Mouse (Mus musculus) neural tube, embryonic 12.5 days (tissue): ENCODE results near the gene Rrn3. TPM values are rescaled to one million over a fixed set of nuclear protein-coding genes. Genes with fewer than 3 reads are reported as not detected.

Experiments used
- ATAC-seq: fragments of 200-750 bp; cut with Nextera tagmentation; 2 replicates; pipeline ENCODE4 v1.8.0; 2017; ENCODE audit warnings: low read depth, mild to moderate bottlenecking, moderate TSS enrichment, moderate library complexity; ENCODE audit not compliant: low FRiP score
- H3K27ac ChIP-seq: fragments of 300-500 bp; sonication (generic); 2 replicates; pipeline ENCODE4 v1.5.1; 2016
- H3K27me3 ChIP-seq: fragments of 300-500 bp; sonication (generic); replicated peaks from 2 replicates; pipeline ENCODE4 v1.6.1; 2016; ENCODE audit warnings: mild to moderate bottlenecking
- H3K36me3 ChIP-seq: fragments of 300-500 bp; sonication (generic); 2 replicates; pipeline ENCODE4 v1.6.1; 2016; ENCODE audit warnings: mild to moderate bottlenecking
- H3K4me1 ChIP-seq: fragments of 300-500 bp; sonication (generic); 2 replicates; pipeline ENCODE4 v1.6.1; 2016
- H3K4me2 ChIP-seq: fragments of 300-500 bp; sonication (generic); replicated peaks from 2 replicates; pipeline ENCODE4 v1.6.1; 2016; ENCODE audit warnings: mild to moderate bottlenecking
- H3K4me3 ChIP-seq: fragments of 300-500 bp; sonication (generic); 2 replicates; pipeline ENCODE4 v1.5.1; 2016
- H3K9ac ChIP-seq: fragments of 300-500 bp; sonication (generic); 2 replicates; pipeline ENCODE4 v1.6.1; 2016; ENCODE audit warnings: mild to moderate bottlenecking
- H3K9me3 ChIP-seq: fragments of 300-500 bp; sonication (generic); 2 replicates; pipeline ENCODE4 v1.6.1; 2016; ENCODE audit warnings: mild to moderate bottlenecking
- WGBS: fragments of 180-500 bp; shearing (Covaris S2); methylation state at CpG from one replicate; pipeline ENCODE4 v1.1.7; 2016; 5-methylcytosine and 5-hydroxymethylcytosine counted together
- microRNA-seq: library from miRNA; unstranded; fragments of <30 nt; microRNA quantifications from one replicate; pipeline ENCODE4, GENCODE M21; 2017
- polyA plus RNA-seq: library from polyadenylated mRNA; unstranded; fragments of >200 nt; fragmentation: Nextera tagmentation; extraction: Ambion mirVana; gene quantifications from 2 replicates; pipeline ENCODE4 v1.2.1, GENCODE M21; 2016

Gene Rrn3
- polyA plus RNA-seq, 1 experiment from 2014 or later: 140 TPM

DNA sequence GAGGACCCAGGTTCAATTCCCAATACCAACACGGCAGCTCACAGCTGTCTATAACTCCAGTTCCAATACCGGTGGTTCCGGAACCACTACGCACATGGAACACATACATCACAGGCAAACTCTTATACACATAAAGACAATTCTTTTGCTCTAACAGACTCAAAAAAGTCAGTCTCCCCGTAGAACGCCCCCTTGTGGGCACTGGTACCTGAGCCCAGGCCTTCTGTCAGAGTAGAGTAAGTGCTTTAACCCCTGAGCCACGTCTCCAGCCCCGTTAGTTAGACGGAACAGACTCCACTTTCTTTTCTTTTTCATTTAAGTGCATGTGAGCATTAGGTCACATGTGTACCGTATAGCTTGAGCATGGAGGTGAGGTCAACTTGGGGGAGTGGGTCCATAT lies 49.9 kb downstream of the Rrn3 start:
- H3K9ac ChIP-seq: no peak overlapping the region
- no peaks in the 10 kb centered on the region for H3K4me1 ChIP-seq
- H3K4me2 ChIP-seq: no peak overlapping the region
- no peak overlapping the region for H3K4me3 ChIP-seq
- H3K27ac ChIP-seq: no peak overlapping the region
- no peak for ATAC-seq
- 90% methylated on average over 10 of the region's 10 CpGs for WGBS
- H3K9me3 ChIP-seq: no peaks in the 10 kb centered on the region
- H3K36me3 ChIP-seq: peaks cover 82% of the 10 kb centered on the region
- H3K27me3 ChIP-seq: no peaks in the 10 kb centered on the region

DNA sequence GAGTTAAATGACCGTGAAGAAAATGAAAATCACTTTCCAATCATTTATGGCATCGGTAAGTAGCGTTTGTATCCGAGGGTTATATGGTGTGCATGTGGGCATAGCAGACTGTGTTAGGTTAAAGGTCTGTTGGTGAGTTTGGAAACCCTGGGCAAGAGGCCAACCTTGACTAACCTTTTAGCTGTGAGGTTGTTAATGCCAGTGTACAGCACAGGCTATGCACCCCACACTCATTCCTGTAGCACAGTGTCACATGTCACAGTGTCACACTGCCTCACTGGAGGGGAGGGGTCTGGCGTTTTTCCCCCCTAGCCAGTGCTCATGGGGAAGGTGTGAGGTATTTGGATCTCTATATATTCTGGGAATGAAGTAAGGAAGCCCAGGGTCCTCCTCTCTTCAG lies 51.1 kb downstream of the Rrn3 start:
- peaks cover 93% of the 10 kb centered on the region for H3K36me3 ChIP-seq
- no peak overlapping the region for H3K4me3 ChIP-seq
- no peak overlapping the region for H3K9ac ChIP-seq
- H3K9me3 ChIP-seq: no peaks in the 10 kb centered on the region
- H3K4me2 ChIP-seq: no peak overlapping the region
- no peak for ATAC-seq
- H3K27me3 ChIP-seq: no peaks in the 10 kb centered on the region
- H3K27ac ChIP-seq: no peak overlapping the region
- no peaks in the 10 kb centered on the region for H3K4me1 ChIP-seq
- 87% methylated on average over 5 of the region's 5 CpGs for WGBS

DNA sequence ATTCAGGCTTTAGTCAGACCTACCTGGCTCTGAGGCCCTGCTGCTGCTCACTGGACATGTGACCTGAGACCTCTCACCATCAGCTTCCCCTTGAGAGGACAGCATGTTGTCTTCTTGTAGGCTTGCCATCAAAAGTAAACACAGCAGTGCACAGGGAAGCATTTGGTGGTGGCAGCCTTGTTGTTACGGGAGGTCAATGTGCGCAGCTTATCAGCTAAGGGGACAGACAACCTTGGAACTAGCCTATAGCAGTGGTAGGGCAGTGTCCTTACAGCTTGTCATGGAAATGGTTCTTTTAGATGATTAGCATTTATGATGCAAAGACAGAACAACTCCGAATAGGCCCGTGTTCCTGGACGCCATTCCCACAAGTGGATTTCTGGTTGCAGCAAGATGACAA lies 53.9 kb downstream of the Rrn3 start:
- no peak overlapping the region for H3K9ac ChIP-seq
- no peak overlapping the region for H3K4me2 ChIP-seq
- H3K27ac ChIP-seq: no peak overlapping the region
- 96% methylated on average over 5 of the region's 5 CpGs for WGBS
- H3K4me3 ChIP-seq: no peak overlapping the region
- H3K9me3 ChIP-seq: no peaks in the 10 kb centered on the region
- peaks cover 92% of the 10 kb centered on the region for H3K36me3 ChIP-seq
- no peaks in the 10 kb centered on the region for H3K27me3 ChIP-seq
- no peak for ATAC-seq
- no peaks in the 10 kb centered on the region for H3K4me1 ChIP-seq

DNA sequence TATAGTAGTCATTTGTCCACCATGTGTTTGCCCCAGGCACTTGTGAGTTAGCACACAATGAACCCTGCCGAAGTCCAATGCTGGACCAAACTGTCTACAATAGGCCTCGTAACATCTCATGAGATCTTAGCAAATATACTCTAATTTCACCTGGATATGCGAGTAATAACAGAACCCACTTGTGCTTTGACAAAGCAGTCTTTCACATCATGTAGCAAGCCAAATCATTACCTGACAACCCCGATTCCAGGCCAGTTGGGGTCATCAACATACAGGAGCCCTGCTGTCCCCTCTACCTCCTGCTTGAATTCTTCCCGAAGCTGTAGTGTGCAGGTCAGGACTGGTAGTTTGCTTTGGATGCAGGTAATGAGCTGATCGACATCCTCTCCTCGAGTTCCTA lies 59.5 kb downstream of the Rrn3 start:
- Histone ChIP-seq H3K9me3 (no peaks in the 10 kb centered on the region), H3K27me3 (no peaks in the 10 kb centered on the region), H3K4me1 (no peaks in the 10 kb centered on the region), H3K27ac (no peak overlapping the region), H3K4me2 (no peak overlapping the region), H3K4me3 (no peak overlapping the region), H3K36me3 (peaks cover 72% of the 10 kb centered on the region), H3K9ac (no peak overlapping the region)
- 89% methylated on average over 7 of the region's 7 CpGs for WGBS
- no peak for ATAC-seq

DNA sequence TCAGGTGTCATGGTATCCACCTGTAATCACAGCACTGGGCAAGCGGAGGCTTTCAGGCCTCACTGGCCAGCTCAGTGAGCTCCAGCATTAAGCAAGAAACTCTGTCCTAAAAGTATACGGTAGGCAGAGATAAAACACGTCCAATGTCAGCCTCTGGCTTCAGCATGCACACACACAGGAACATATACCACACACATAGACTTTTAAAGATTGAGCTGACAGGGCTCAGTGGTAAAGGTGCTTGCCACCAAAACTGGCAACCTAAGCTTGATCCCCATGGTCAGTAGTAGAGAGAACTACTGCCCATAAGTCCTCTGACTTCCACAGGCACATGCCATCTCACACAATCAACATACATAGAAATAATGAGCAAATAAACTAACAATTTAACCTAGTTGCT lies 60.4 kb downstream of the Rrn3 start:
- H3K27ac ChIP-seq: no peak overlapping the region
- ATAC-seq: no peak
- no peak overlapping the region for H3K4me3 ChIP-seq
- no peaks in the 10 kb centered on the region for H3K27me3 ChIP-seq
- no peak overlapping the region for H3K4me2 ChIP-seq
- H3K36me3 ChIP-seq: peaks cover 73% of the 10 kb centered on the region
- 93% methylated on average over 3 of the region's 3 CpGs for WGBS
- no peaks in the 10 kb centered on the region for H3K9me3 ChIP-seq
- no peak overlapping the region for H3K9ac ChIP-seq
- no peaks in the 10 kb centered on the region for H3K4me1 ChIP-seq

DNA sequence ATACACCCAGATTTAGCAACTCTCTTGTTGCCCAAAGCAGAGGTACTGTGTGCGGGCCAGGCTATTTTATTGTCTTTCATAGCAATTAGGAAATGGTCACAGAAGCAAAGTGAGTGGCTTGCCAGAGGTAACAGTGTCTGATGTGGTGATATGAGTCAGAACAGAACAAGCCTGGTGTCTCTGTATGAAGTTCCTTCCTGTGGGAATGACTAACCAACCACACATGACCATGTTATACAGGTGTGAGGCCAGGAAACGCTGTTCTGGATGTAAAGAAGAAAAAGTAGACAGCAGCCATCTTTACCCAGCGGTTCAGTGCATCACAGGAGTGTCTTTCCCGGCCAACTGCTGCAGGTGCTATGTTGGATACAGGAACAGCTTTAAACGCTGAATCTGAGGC lies 64.5 kb downstream of the Rrn3 start:
- Histone ChIP-seq H3K9ac (no peak overlapping the region), H3K9me3 (no peaks in the 10 kb centered on the region), H3K27ac (no peak overlapping the region), H3K36me3 (peaks cover 42% of the 10 kb centered on the region), H3K4me3 (no peak overlapping the region), H3K4me1 (no peaks in the 10 kb centered on the region), H3K27me3 (no peaks in the 10 kb centered on the region), H3K4me2 (no peak overlapping the region)
- no peak for ATAC-seq
- 94% methylated on average over 5 of the region's 5 CpGs for WGBS

DNA sequence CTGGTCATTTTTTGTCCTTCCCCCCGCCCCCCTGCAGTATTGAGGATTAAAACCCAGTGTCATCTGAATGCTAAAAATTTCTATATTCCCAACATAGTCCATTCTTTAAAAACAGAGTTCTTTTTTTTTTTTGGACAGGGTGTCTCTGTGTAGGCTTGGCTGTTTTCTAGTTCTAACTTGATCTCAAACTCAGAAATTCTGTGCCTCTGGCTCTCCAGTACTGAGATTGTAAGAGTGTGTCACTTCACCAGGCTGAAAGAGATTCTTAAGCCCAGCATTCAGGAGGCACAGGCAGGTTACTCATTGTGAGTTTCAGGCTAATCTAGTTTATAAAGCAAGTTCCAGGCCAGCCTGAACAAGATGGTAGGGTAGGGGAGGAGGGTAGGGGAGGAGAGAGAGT lies 66.2 kb downstream of the Rrn3 start:
- Histone ChIP-seq H3K27me3 (no peaks in the 10 kb centered on the region), H3K4me2 (no peak overlapping the region), H3K4me1 (no peaks in the 10 kb centered on the region), H3K4me3 (no peak overlapping the region), H3K9ac (no peak overlapping the region), H3K27ac (no peak overlapping the region), H3K9me3 (no peaks in the 10 kb centered on the region), H3K36me3 (peaks cover 36% of the 10 kb centered on the region)
- 94% methylated on average over 1 of the region's 1 CpGs for WGBS
- ATAC-seq: no peak

DNA sequence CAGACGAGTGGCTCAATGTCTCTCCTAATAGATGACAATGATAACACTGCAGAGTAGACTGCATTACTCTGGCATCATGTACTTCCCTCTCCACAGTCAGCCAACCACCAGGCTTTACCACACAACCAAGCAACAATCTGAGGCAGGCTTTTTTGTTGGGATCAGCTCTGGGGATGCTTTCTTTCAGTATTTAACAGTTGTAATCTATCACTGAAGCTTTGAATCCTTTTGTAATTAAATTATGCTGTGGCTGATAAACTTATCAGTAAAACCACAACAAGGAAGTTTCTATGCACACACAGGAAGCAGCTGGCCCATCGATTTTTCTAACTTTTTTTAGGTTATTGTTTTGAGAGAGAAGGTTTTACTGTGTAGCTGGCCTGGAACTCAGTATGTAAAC lies 67.8 kb downstream of the Rrn3 start:
- 81% methylated on average over 2 of the region's 2 CpGs for WGBS

DNA sequence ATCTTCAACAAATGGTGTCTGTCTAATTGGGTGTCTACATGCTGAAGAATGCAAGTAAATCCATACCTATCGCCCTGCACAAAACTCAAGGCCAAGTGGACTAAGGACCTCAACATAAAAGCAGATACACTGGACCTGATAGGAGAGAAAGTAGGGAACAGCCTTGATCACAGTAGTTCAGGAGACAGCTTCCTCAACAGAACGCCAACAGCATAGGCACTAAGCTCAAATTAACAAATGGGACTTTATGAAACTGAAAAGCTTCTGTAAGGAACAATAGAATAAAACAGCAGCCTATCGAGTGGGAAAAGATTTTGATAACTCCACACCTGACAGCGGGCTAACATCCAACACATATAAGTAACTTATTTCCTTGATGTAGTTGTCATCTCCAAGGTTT lies 70.9 kb downstream of the Rrn3 start:
- Histone ChIP-seq H3K4me3 (no peak overlapping the region), H3K27ac (no peak overlapping the region), H3K9ac (no peak overlapping the region), H3K4me1 (no peaks in the 10 kb centered on the region), H3K9me3 (no peaks in the 10 kb centered on the region), H3K4me2 (no peak overlapping the region), H3K36me3 (peaks cover 14% of the 10 kb centered on the region), H3K27me3 (no peaks in the 10 kb centered on the region)
- ATAC-seq: no peak
- WGBS: 91% methylated on average over 4 of the region's 4 CpGs

More for the DNA sequence above, 67.8 kb downstream of the Rrn3 start:
- H3K4me1 ChIP-seq: no peaks in the 10 kb centered on the region
- no peak overlapping the region for H3K27ac ChIP-seq
- H3K4me3 ChIP-seq: no peak overlapping the region
- no peak for ATAC-seq
- H3K9me3 ChIP-seq: no peaks in the 10 kb centered on the region
- H3K36me3 ChIP-seq: peaks cover 35% of the 10 kb centered on the region
- H3K4me2 ChIP-seq: no peak overlapping the region
- no peaks in the 10 kb centered on the region for H3K27me3 ChIP-seq
- no peak overlapping the region for H3K9ac ChIP-seq

DNA sequence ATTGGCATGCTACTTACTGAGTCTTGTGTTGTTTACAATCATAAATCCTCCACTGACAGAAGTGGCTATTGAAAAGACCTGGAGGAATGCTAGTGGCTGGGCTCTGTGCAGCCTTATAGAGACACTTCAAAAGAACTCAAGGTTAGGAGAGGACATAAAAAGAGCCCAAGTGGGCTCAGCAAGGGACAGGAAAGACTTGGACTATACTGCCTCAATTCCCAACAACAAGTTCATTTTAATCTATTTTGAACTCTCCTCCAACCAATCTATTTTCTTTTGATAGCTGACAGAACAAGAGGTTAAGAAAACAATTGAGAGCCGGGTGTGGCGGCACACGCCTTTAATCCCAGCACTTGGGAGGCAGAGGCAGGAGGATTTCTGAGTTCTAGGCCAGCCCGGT lies 73.4 kb downstream of the Rrn3 start:
- Histone ChIP-seq H3K27ac (no peak overlapping the region), H3K4me3 (no peak overlapping the region), H3K9me3 (no peaks in the 10 kb centered on the region), H3K4me2 (no peak overlapping the region), H3K9ac (no peak overlapping the region), H3K4me1 (no peaks in the 10 kb centered on the region), H3K27me3 (no peaks in the 10 kb centered on the region), H3K36me3 (peaks cover 24% of the 10 kb centered on the region)
- no peak for ATAC-seq
- WGBS: 90% methylated on average over 4 of the region's 4 CpGs

Small RNA genes within 50 kb of the gene (microRNA-seq; reads per million reads assigned to microRNA genes)
- not detected for gene Gm27734

Other genes starting within 250 kb of the Rrn3 start
- 37.8 and 41.9 TPM in 2 replicates for gene Parn, start 112.5 kb upstream of the Rrn3 start, polyA plus RNA-seq
- 44.9 and 50.5 TPM in 2 replicates for gene Bfar, start 108.8 kb upstream of the Rrn3 start, polyA plus RNA-seq
- gene 3110001I22Rik, start 108.8 kb upstream of the Rrn3 start, polyA plus RNA-seq: 8.2 and 9.0 TPM in 2 replicates
- 0.27 TPM in 1 of 2 replicates, not detected in the other for gene Pla2g10, start 49.7 kb upstream of the Rrn3 start, polyA plus RNA-seq
- gene Ntan1, start 38.1 kb downstream of the Rrn3 start, polyA plus RNA-seq: 176 and 190 TPM in 2 replicates
- 74.3 and 75.5 TPM in 2 replicates for gene Pdxdc1, start 122.4 kb downstream of the Rrn3 start, polyA plus RNA-seq
- 7.7 and 7.8 TPM in 2 replicates for gene Mpv17l, start 122.5 kb downstream of the Rrn3 start, polyA plus RNA-seq
- gene 2900011O08Rik, start 205.9 kb downstream of the Rrn3 start, polyA plus RNA-seq: 55.0 and 62.3 TPM in 2 replicates
- gene Ifitm7, start 206.2 kb downstream of the Rrn3 start, polyA plus RNA-seq: 0.77 and 1.1 TPM in 2 replicates